Mouse (Mus musculus) ES-Bruce4 (cell line): ENCODE results near the gene Hsdl2. TPM values are rescaled to one million over a fixed set of nuclear protein-coding genes. Genes with fewer than 3 reads are reported as not detected.

ENCODE experiments used
- H3K27ac ChIP-seq: 2 replicates; pipeline ENCODE4 v1.5.1; 2012; ENCODE audit warnings: low read length, inconsistent platforms; ENCODE audit not compliant: insufficient read depth
- H3K27me3 ChIP-seq: 2 replicates; pipeline ENCODE4 v1.6.1; 2012; ENCODE audit warnings: mild to moderate bottlenecking, low read length, inconsistent platforms; ENCODE audit not compliant: control insufficient read depth, poor library complexity, insufficient read depth, severe bottlenecking
- H3K36me3 ChIP-seq: 2 replicates; pipeline ENCODE4 v1.6.1; 2012; ENCODE audit warnings: inconsistent platforms, mild to moderate bottlenecking, low read length, moderate library complexity; ENCODE audit not compliant: control insufficient read depth, poor library complexity, insufficient read depth, severe bottlenecking
- H3K4me1 ChIP-seq: one replicate; pipeline ENCODE4 v1.8.1; 2011; ENCODE audit warnings: low read length; ENCODE audit not compliant: control insufficient read depth, insufficient read depth
- H3K4me3 ChIP-seq: 2 replicates; pipeline ENCODE4 v1.5.1; 2011; ENCODE audit warnings: low read depth, mild to moderate bottlenecking, low read length
- H3K9ac ChIP-seq: 2 replicates; pipeline ENCODE4 v1.6.1; 2012; ENCODE audit warnings: low read depth, mild to moderate bottlenecking, inconsistent platforms; ENCODE audit not compliant: poor library complexity, severe bottlenecking
- H3K9me3 ChIP-seq: replicated peaks from 2 replicates; pipeline ENCODE4 v1.6.1; 2012; ENCODE audit warnings: mild to moderate bottlenecking, low read length, inconsistent platforms; ENCODE audit not compliant: control insufficient read depth, poor library complexity, insufficient read depth, severe bottlenecking
- CTCF ChIP-seq: IDR thresholded peaks from one replicate; pipeline ENCODE4 v1.8.1; 2011; ENCODE audit warnings: low read depth, low read length
- EP300 ChIP-seq: IDR thresholded peaks from 2 replicates; pipeline ENCODE4 v1.6.1; 2011; ENCODE audit warnings: low read depth, low read length; ENCODE audit not compliant: insufficient read depth
- POLR2A ChIP-seq: IDR thresholded peaks from one replicate; pipeline ENCODE4 v1.8.1; 2011; ENCODE audit warnings: low read length; ENCODE audit not compliant: insufficient read depth
- polyA plus RNA-seq: library from polyadenylated mRNA; stranded (reverse); fragments of >200 nt; gene quantifications from 2 replicates; pipeline ENCODE4 v1.2.4, GENCODE M21; 2011; ENCODE audit warnings: low read depth; ENCODE audit not compliant: missing spikeins, insufficient read depth, insufficient read length

Gene Hsdl2
- polyA plus RNA-seq, 1 experiment: 27.3 TPM

GRCm38 (mm10) chr4:59587215-59587871 is 6.0 kb downstream of the Hsdl2 start:
- Histone ChIP-seq H3K36me3 (no peaks in the 10 kb centered on the region), H3K9me3 (no peaks in the 10 kb centered on the region), H3K9ac (no peak overlapping the region), H3K4me1 (no peaks in the 10 kb centered on the region), H3K27ac (no peak overlapping the region), H3K27me3 (no peaks in the 10 kb centered on the region), H3K4me3 (no peak overlapping the region)
- no peak for TF ChIP-seq CTCF
- no peak for TF ChIP-seq POLR2A
- no peak for TF ChIP-seq EP300

GRCm38 (mm10) chr4:59587872-59588226 is 6.5 kb downstream of the Hsdl2 start:
- Histone ChIP-seq H3K36me3 (no peaks in the 10 kb centered on the region), H3K4me1 (no peaks in the 10 kb centered on the region), H3K9me3 (no peaks in the 10 kb centered on the region), H3K27ac (no peak overlapping the region), H3K4me3 (no peak overlapping the region), H3K27me3 (no peaks in the 10 kb centered on the region), H3K9ac (no peak overlapping the region)
- no peak for TF ChIP-seq CTCF
- TF ChIP-seq EP300: no peak
- no peak for TF ChIP-seq POLR2A

GRCm38 (mm10) chr4:59594614-59595013 is 13.3 kb downstream of the Hsdl2 start:
- Histone ChIP-seq H3K9ac (no peak overlapping the region), H3K27me3 (no peaks in the 10 kb centered on the region), H3K9me3 (no peaks in the 10 kb centered on the region), H3K4me3 (no peak overlapping the region), H3K36me3 (no peaks in the 10 kb centered on the region), H3K27ac (no peak overlapping the region), H3K4me1 (no peaks in the 10 kb centered on the region)
- no peak for TF ChIP-seq CTCF
- TF ChIP-seq POLR2A: no peak
- no peak for TF ChIP-seq EP300

- Histone ChIP-seq H3K27me3 (no peaks in the 10 kb centered on the region), H3K9ac (no peak overlapping the region), H3K9me3 (no peaks in the 10 kb centered on the region), H3K4me1 (no peaks in the 10 kb centered on the region), H3K36me3 (no peaks in the 10 kb centered on the region), H3K27ac (no peak overlapping the region), H3K4me3 (no peak overlapping the region)
- TF ChIP-seq CTCF (no peak), EP300 (no peak), POLR2A (no peak)
Observed at GRCm38 (mm10) chr4:59596556-59596955, 15.2 kb downstream of the Hsdl2 start.

GRCm38 (mm10) chr4:59602704-59603103 is 21.3 kb downstream of the Hsdl2 start:
- H3K9ac ChIP-seq: no peak overlapping the region
- TF ChIP-seq POLR2A (no peak), CTCF (no peak), EP300 (no peak)
- no peak overlapping the region for H3K27ac ChIP-seq
- no peaks in the 10 kb centered on the region for H3K27me3 ChIP-seq
- H3K4me1 ChIP-seq: no peaks in the 10 kb centered on the region
- H3K9me3 ChIP-seq: no peaks in the 10 kb centered on the region
- no peak overlapping the region for H3K4me3 ChIP-seq
- H3K36me3 ChIP-seq: no peaks in the 10 kb centered on the region

GRCm38 (mm10) chr4:59604892-59605291 is 23.5 kb downstream of the Hsdl2 start:
- Histone ChIP-seq H3K4me1 (no peaks in the 10 kb centered on the region), H3K4me3 (no peak overlapping the region), H3K9ac (no peak overlapping the region), H3K9me3 (no peaks in the 10 kb centered on the region), H3K36me3 (no peaks in the 10 kb centered on the region), H3K27ac (no peak overlapping the region), H3K27me3 (no peaks in the 10 kb centered on the region)
- no peak for TF ChIP-seq POLR2A
- no peak for TF ChIP-seq EP300
- TF ChIP-seq CTCF: no peak
